Mouse (Mus musculus) mature B cell (primary cell): ENCODE measurements around the gene Mipep.

Source experiments
- in situ Hi-C: fragments of 300-500 bp; cut with MboI; formaldehyde crosslinking; loops from 2 replicates; pipeline ENCODE4 v1.14.3; 2019

Mipep gene

DNA sequence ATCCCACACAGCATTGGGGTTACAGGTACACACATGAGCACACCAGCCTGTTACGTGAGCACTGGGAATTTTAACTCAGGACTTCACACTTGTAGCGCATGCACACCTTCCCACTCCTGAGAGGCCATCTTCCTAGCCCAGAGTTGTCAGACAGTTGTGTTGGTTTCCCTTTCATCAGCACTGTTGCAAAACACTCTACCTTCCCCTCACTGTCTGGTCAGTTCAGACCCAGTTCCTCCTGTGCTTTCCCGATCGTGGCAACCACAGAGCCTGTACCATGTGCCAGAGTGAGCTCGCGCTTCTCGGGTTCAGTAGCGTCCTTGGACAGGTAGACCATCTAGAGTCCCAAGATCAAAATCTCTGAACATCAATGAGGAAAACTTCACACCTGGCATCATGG lies 27.1 kb upstream of the Mipep start:
- in situ Hi-C loops = no loop called here

DNA sequence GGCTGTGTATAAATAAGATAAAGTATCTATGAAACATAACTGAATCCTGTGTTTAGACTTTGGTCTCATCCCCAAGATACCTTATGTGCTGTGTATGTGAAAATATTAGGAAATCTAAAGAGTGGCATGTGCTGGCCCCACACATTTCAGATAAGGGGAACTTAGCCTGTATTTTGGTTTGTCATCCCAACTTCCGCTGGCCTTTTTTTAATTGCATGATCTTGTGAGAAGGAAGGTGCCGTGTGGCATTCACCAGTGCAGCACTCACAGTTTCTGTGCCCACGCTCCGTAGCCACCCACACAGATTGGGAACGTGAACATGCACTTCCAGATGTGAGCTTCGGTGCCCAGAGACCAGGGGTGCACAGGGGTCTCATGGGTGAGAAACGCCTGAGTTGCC lies 26.7 kb upstream of the Mipep start:
- in situ Hi-C loops = no loop called here

DNA sequence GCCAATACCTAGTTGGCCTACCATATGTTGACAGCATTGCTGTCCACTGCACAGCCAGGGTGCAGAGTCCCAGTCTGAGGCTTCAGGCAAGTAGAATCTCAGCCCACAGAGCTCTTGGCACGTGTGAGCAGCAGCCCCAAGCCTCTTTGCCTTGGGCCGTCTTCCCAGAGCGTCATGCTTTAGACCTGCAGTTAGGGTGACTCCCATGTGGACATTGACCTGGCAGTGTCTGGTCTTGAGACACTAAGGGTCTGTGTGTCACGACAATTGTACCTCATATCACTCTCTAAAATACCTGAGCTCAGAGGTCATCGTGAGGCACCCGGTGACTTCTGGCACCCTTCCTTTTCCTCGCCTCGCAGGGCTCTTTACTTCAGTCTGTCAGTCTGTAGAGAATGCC lies 25.3 kb upstream of the Mipep start:
- in situ Hi-C loops = no loop called here

DNA sequence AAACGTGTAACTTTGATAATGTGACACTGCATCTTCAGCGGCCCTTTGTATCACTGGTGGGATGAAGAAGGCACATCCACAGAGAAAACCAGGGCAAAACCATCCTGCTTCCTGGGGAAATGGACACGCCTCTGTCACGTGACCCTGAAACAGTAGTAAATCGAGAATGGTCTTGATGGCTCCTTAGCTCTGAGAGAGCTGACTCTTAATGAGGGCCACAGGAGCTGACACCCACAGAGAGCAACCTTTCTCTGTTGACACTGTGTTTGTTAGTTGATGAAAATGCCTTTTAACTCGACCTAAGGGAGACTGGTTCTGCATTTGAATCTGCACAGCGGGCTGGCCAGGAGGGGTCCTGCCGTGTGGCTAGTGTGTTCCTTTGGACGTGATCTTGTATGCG lies 22.6 kb upstream of the Mipep start:
- in situ Hi-C loops = loop anchor here (10.0 kb wide), 1 partner anchor 247 kb away; no protein-coding TSS in a partner anchor

DNA sequence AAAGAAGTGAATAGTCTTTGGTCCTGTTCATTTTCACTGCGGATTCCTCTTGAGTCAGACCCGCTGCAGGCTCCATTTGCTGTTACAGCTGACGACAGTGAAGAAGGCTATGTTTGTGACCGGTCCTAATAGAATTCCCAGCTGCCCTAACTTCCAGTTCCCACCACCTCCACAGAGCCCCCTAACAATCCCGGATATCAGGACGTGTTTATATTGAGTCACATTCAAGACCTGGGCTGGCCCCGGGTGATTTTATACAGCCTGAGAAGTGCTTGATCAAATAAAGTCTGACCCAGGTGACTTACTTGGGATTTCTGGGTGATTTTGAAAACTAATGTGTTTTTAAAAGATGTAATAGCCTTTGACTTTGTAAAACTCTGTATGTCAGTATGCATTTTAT lies 21.6 kb upstream of the Mipep start:
- in situ Hi-C loops = loop anchor here (10.0 kb wide), 1 partner anchor 248 kb away; no protein-coding TSS in a partner anchor

DNA sequence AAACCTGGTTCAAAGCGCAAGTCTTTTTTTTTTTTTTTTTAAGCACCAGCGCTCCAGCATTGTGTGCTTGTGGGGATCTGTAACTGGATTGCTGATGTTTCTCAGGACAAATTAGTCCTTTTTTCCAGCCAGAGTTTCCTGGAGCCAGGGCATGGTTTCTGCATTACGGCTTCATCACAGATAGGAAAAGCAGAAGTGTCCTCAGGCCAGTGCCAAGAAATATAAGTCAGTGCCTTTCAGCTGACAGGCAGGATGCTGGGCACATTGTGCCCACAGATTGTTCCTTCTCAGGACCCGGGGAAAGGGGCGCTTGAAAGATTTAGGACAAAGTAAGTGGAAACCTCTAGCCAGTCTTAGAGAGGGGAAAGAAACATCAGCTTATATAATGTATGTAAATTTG lies 20.6 kb upstream of the Mipep start:
- in situ Hi-C loops = loop anchor here (10.0 kb wide), 1 partner anchor 249 kb away; no protein-coding TSS in a partner anchor

DNA sequence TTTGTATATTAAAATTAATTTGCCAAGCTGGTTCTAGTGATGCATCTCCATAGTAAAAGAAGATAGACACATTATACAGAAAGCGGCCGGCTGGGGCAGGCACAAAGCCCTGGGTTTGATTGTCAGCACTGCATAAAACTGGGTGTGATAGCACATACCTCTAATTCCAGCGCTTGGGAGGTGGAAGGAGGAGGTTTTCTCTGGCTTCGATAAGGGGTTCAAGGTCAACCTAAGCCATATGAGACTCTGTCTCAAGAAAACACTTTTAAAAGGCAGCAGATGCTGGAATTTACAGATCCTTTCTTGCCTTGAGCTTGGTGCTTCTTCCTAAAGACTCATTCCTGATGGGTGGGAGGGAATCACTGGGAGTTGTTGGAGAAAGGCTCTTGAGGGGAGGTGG lies 19.8 kb upstream of the Mipep start:
- in situ Hi-C loops = loop anchor here (10.0 kb wide), 1 partner anchor 250 kb away; no protein-coding TSS in a partner anchor

DNA sequence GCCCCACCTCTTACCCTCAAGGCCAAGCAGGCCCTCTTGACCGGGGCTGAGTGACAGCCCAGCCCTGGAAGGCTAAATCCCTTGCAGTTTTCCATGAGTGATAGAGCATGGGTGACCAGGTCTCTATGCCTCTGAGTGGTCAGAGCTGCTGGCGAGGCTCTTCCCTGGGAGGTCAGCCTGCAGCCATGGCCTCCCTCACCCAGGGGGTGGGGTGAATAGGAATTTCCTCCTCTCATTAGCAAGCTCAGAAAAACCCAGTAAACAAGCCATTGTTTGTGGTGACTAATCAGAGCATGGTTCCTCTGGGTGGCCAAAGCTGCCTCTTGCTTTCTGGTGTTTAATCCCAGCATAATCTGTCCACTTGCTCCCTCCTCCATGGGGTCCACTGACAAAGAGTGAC lies 19.3 kb upstream of the Mipep start:
- in situ Hi-C loops = loop anchor here (10.0 kb wide), 1 partner anchor 250 kb away; no protein-coding TSS in a partner anchor

DNA sequence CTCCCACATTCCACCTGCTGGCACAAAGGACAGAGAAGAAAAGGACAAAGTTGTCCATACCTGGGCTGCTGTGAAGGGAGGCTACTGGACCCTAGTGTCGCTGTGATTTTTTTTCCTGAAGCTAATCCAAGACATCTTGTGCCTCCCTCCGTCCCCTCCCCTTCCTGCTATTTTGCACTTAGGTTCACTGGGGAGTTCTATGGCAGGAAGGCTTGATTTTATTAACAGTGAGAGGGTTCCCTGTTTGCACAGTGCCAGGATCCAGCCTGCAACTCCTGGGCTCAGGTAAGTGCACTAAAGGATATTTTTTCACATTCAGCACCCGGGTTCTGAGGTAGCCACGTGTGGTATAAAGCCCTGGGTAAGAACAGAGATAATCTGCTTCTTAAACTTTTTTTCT lies 16.5 kb upstream of the Mipep start, which contains the start of gene C1qtnf9:
TSS of gene C1qtnf9 (plus strand) at position 251 of the 400 bp plus-strand sequence.
- in situ Hi-C loops = loop anchor here (10.0 kb wide), 1 partner anchor 253 kb away; no protein-coding TSS in a partner anchor

DNA sequence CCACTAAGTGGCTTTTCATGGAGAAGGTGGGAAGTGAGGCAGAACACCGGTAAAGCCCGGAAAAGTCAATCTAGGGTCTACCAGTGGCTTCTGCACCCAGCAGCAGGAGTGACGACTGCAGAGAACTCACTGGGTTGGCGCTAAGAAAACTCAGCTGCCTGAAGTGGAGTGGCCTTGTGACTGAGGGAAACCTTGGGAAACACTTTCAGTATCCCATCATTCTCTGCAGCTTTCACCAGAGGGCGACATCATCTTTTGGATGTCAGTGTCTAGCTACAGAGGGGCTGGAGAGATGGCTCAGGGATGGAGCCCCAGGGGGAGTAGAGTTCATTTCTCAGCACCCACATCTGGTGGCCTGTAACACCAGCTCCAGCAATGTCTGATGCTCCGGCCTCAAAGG lies 15.0 kb upstream of the Mipep start:
- in situ Hi-C loops = loop anchor here (10.0 kb wide), 1 partner anchor 255 kb away; no protein-coding TSS in a partner anchor

DNA sequence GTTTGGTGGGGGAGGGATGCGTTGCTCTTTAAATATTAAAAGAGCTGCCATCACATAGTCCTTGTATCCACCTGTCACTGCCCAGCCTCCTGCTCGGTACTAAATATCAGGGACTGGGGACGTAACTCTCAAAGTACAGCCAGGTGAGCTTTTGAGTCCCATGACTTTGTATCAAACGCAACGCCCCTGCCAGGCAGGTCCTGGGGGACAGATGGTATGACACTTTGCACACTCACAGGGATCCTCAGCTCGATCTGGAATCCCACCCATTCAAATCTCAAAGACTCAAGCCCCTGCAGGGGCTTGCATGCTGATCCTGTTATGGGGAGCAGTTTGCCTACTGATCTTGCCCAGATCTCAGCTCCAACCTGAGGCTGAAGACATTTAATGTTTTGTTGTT lies 13.8 kb upstream of the Mipep start:
- in situ Hi-C loops = no loop called here

DNA sequence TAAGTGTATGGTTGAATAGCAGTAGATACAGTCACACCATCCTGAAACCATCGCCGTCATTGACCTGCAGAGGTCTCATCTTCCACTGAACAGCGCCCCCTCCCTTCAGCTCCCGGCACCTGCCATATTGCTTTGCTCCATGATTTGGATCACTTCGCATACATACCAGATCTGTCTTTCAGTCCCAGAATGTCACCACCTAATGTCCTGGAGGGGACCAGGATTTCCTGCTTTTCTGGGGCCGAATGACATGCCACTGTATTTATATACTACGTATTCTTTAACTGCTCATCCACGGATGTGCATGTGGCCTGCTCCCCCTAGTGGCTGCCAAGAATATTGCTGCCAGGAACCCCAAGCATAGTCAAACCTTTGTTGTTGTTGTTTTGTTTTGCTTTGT lies 13.3 kb upstream of the Mipep start:
- in situ Hi-C loops = no loop called here

DNA sequence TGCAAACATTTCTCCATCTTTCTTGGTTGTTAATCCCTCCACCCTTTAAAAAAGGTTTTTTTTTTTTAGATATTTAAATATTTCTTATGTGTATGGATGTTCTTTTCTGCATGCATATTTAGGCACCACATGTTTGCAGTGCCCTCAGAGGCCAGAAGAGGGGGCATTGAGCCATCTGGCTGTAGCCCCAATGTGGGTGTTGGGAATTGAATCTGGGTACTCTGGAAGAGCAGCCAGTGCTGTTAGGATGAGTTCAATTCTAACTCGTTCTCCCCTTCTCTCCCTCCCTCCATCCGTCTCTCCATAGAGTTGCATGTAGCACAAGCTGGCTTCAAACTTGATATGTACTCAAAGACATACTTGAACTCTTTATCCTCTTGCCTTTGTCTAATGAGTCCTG lies 10.9 kb upstream of the Mipep start:
- in situ Hi-C loops = no loop called here

DNA sequence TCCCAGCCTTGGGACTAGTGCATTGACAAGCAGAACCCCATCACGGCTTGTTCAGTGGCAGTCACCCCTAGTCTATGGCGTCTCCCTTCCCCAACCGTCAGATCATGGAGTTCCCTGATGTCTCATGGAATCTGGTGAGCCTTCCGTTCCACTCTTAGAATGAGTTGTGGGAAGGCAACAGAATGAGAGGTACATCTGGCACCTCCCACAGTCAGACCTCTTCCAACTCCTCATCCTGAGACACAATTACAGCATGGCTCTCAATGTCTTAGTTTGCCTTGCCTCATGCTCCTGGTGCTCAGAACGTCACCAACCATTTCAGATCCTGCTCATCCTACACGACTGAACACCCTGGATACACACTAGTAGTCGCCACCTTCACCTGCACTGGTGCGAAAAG lies 7.9 kb upstream of the Mipep start:
- in situ Hi-C loops = no loop called here

DNA sequence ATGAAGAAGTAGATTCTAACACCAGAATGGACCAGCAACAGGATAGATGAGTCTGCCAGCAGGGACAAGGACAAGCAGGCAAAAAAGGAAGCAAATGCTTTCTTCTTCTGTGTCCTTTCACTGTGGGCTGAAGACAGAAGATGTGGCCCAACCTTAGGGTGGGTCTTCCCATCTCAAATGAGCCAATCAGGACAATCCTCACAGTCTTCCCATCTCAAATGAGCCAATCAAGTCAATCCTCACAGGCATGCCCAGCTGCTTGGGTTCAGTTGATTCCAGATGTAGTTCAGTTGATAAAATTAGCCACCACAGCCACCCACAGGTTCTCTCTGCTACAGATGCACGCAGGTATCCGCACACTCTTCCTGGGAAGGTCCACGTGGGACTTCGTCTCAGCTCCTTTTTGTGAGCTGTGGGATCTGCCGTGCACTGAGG lies 6.9 kb upstream of the Mipep start:
- in situ Hi-C loops = no loop called here

DNA sequence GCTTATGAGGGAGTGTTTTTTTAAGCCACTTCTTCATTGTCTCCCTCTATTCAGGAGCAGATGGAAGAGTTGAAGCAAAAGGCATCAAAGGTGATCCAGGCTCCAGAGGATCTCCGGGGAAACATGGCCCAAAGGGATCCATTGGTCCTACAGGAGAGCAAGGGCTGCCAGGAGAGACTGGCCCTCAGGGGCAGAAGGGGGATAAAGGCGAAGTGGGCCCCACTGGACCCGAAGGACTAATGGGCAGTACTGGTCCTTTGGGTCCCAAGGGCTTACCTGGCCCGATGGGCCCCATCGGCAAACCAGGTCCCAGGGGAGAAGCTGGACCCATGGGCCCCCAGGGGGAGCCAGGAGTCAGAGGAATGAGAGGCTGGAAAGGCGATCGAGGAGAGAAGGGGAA lies 5.2 kb upstream of the Mipep start:
- in situ Hi-C loops = no loop called here

DNA sequence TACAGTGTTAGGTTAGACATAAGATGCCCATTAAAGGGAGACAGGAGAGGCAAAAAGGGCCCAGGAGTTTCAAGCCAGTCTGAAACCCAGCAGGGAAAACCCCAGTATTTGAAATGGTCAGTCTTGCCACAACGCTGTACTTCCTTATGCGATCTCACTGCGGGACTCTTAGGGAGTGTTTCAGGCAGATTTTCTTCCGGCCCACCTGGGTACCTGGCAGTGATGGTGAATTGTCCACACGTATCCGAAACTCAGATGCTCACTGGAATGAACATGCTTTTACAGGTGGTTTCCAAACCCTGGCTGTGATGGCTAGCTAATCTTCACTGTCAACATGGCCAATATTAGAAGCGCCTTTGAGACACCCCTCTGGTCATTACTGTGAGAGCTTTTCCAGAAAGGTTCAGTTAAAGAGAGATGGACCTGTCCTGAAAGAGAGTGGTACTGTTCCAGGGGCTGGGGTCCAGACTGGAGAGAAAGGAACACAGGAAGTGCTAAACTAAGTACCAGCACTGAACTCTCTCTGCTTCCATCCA lies 2.2 kb upstream of the Mipep start:
- in situ Hi-C loops = no loop called here

DNA sequence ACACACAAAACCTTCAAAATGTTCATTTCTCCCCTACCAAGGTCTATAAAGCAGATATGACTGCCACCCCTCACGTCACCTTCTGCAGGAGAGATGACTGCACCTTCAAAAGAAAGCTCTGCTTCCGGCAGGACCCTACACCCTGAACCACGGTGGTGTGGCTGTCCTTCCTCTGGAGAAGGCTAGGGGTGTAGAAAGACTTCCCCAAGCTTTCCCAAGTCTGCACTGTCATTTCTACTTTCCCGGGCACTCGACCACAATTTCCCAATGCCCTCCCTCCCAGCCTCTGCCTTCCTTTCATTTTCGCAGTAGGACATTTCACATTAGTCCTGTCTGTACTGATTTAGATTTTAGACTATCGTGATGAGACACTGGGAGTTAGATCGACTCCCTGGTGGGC lies 1.2 kb upstream of the Mipep start:
- in situ Hi-C loops = no loop called here

DNA sequence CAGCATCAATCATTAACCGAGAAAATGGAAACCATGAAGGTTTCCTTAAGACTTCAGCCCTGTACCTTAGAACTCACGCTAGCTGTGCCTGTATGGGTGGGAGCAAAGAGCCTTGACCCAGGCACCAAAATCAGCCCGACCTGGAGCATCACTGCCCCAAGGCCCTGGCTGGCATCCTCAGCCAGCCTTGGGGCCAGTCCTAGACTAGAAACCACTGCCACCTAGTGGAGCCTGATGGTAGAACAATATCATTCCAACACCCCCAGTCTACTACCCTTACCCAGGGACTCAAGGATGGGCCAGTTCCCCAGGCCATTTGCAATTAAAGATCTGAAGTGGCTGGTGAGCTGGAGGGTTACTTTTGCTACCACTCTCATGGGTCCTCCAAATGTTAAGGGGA lies 5.7 kb downstream of the Mipep start:
- in situ Hi-C loops = loop anchor here (10.0 kb wide), 1 partner anchor 505 kb away; no protein-coding TSS in a partner anchor

DNA sequence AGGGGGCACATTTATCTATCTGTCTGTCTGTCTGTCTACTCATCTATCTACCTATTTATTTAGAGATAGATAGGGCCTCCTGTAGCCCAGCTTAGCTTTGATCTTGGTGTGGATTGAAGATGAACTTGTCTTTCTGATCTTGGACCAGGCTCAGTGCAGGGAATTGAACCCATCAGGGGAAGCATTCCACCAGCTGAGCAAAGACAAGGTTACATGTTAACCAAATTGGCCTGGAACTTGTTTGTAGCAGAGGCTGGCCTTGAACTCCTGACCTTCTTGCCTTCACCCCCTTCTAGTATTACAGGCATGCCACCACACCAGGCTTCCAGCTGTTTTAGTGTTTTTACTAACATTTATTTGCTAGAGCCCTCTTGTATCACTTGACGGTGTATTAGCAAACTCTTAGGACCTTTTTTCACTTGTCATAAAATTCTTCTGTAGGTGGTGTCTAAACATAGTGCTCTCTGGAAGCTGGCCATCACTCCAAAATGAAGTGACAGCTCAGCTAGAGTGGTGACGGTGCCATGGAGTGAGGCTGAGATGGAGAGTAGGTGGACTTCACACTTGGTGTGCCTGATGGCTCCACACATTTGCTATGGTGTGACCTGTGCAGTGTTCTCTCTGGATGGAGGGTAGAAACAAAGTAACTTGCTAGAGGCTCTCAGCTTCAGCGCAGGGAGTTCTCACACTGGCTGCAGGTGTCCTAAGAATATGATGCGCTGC lies 12.4 kb downstream of the Mipep start:
- in situ Hi-C loops = loop anchor here (10.0 kb wide), 1 partner anchor 498 kb away; no protein-coding TSS in a partner anchor

DNA sequence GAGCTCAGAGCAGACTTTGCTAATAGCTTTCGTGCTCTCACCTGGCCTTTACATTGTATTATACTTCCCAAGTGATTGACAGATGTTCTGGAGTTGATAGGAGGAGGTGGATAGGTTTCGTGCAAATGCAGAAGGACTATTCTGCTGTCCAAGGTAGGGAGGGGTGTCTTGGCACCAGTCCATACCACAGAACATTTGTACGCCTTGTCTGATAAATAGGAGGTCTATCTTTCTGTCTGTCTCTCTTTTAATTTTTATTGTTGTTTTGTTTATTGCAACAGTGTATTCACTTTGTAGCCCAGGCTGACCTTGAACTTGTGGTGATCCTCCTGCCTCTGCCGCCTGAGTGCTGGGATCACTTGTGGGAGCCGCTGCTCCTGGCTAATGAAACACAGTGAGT lies 13.2 kb downstream of the Mipep start:
- in situ Hi-C loops = loop anchor here (10.0 kb wide), 1 partner anchor 497 kb away; no protein-coding TSS in a partner anchor

DNA sequence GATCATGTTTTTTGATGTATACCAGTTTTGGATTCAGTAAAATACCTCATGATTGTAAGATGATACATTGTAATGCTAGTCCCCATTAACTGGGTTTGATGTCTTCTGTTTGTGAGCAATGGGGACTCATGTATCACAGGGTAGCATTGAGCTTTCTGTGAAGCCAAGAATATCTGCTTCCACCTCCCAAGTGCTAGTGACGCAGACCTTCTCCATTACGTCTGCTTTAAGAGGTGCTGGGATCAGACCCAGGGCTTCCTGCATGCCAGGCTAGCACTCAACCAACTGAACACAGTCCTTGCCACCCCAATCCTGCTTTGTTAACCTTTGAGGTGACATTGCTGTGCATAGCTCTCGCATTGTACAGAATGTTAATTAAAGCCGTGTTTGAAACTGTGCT lies 14.3 kb downstream of the Mipep start:
- in situ Hi-C loops = loop anchor here (10.0 kb wide), 1 partner anchor 496 kb away; no protein-coding TSS in a partner anchor
